ENCODE assay signal across 8 mouse cellular contexts in the genomic region with DNA sequence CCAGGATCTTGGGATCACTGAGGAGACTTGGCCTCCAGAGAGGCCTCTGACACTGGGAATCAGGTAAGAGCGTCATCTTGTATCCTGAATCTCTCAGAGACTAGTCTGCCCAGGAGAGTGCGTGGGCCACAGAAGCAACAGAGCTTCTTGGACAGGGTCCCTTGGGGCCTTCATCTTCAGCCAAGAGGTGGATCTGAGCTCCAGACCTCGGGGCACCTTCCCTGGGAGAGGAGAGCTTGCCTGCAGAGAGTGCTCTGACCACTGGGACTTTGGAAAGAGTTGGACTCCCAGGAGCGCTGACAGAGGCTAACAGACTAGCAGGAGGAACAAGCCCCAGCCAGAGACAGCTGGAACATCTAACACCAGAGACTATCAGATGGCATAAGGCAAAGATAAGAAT.
DNase-seq lines count a peak whose midpoint lies in the region; ATAC-seq and TF ChIP-seq lines count a peak whose summit lies in the region.
"Not testable (repeated sequence)": the region's sequence is repeated elsewhere in the genome, so short reads cannot be mapped to it uniquely, and the experiment has no call there.

No protein-coding gene starts in this region.

- H3K9me3 ChIP-seq in forebrain, embryonic 11.5 days (ENCODE audit: control insufficient read depth, low read length); midbrain, embryonic 11.5 days (ENCODE audit: control insufficient read depth, low read length): not testable (repeated sequence)

- TF ChIP-seq POLR2A in heart, adult 2 months (IDR thresholded peaks at IDR 0.05; ENCODE audit: insufficient read depth, low read depth, low read length), result not testable (repeated sequence)

- not testable (repeated sequence) for TF ChIP-seq EP300 in heart, adult 2 months (IDR thresholded peaks at IDR 0.05; ENCODE audit: insufficient read depth, low read depth, low read length)

- H3K36me3 ChIP-seq in forebrain, embryonic 11.5 days (ENCODE audit: control insufficient read depth, insufficient read depth, low read length); heart, adult 2 months (ENCODE audit: control insufficient read depth, insufficient read depth, low read length); midbrain, embryonic 11.5 days (ENCODE audit: control insufficient read depth, insufficient read depth, low read length): not testable (repeated sequence)

- not testable (repeated sequence) for H3K9ac ChIP-seq in forebrain, embryonic 11.5 days (ENCODE audit: low read length); heart, adult 2 months (ENCODE audit: low read depth, low read length); midbrain, embryonic 11.5 days (ENCODE audit: low read length)

- H3K4me2 ChIP-seq in forebrain, embryonic 11.5 days (ENCODE audit: low read depth, low read length, severe bottlenecking); midbrain, embryonic 11.5 days: not testable (repeated sequence)

- H3K4me3 ChIP-seq in forebrain, embryonic 11.5 days (ENCODE audit: low read depth, low read length); heart, adult 2 months; left cerebral cortex, adult 2 months; midbrain, embryonic 11.5 days (ENCODE audit: low read depth, low read length): not testable (repeated sequence)

- TF ChIP-seq CTCF in heart, adult 2 months (IDR thresholded peaks at IDR 0.05); left cerebral cortex, adult 2 months (IDR thresholded peaks at IDR 0.05): not testable (repeated sequence)

- H3K4me1 ChIP-seq in forebrain, embryonic 11.5 days (replicated peaks; ENCODE audit: control insufficient read depth, insufficient read depth, low read length); heart, adult 2 months (ENCODE audit: control insufficient read depth, insufficient read depth, low read length); midbrain, embryonic 11.5 days (ENCODE audit: control insufficient read depth, insufficient read depth, low read length): not testable (repeated sequence)

- ATAC-seq in forebrain, embryonic 11.5 days (replicated peaks; ENCODE audit: low FRiP score); midbrain, embryonic 11.5 days (ENCODE audit: low FRiP score): not testable (repeated sequence)

- not testable (repeated sequence) for H3K27me3 ChIP-seq in forebrain, embryonic 11.5 days (ENCODE audit: control insufficient read depth, insufficient read depth, low read length); heart, adult 2 months (ENCODE audit: control insufficient read depth, insufficient read depth, low read length); midbrain, embryonic 11.5 days (ENCODE audit: control insufficient read depth, insufficient read depth, low read length)

- intact Hi-C loops in heart, adult 2 months (cut with DNase I); left cerebral cortex, adult 2 months (cut with DNase I): not testable (repeated sequence)

- H3K79me2 ChIP-seq in heart, adult 2 months (replicated peaks; ENCODE audit: control insufficient read depth, insufficient read depth, low read length), result not testable (repeated sequence)

- WGBS in forebrain, embryonic 11.5 days, result 68% methylated on average over 4 of the region's 4 CpGs
- WGBS in heart, adult 2 months, result 51% methylated on average over 4 of the region's 4 CpGs
- WGBS in midbrain, embryonic 11.5 days, result 62% methylated on average over 4 of the region's 4 CpGs

- not testable (repeated sequence) for H3K27ac ChIP-seq in forebrain, embryonic 11.5 days (ENCODE audit: low read depth, low read length); heart, adult 2 months; left cerebral cortex, adult 2 months; midbrain, embryonic 11.5 days (ENCODE audit: low read depth, low read length)

- DNase-seq in B cell, adult 2 months, result peak; percentile 15 to 17
- peak; percentile 11 for DNase-seq in adrenal gland, postnatal 25 days
- DNase-seq in forebrain, embryonic 11.5 days (ENCODE audit: low spot score), result peak; percentile 48
- DNase-seq in heart, adult 2 months, result peak; percentile 31 to 42
- peak; percentile 25 to 26 for DNase-seq in left cerebral cortex, adult 2 months (ENCODE audit: extremely low spot score in 1 of 2, low spot score in 2 of 2)
- DNase-seq in midbrain, embryonic 11.5 days (ENCODE audit: low spot score, missing footprints), result peak; percentile 6
- peak; percentile 57 to 87 for DNase-seq in spleen, postnatal 4 days (ENCODE audit: low spot score in 2 of 2)
- peak; percentile 55 for DNase-seq in urinary bladder, postnatal 10 days (ENCODE audit: low spot score)

Comparison
In these comparisons a context has a peak if more than half of its experiments do, and no peak if none do; other contexts are left out.
1. DNase-seq: peak in every context shown above with its lines; median percentile 72 in spleen, postnatal 4 days; 55 in urinary bladder, postnatal 10 days; 48 in forebrain, embryonic 11.5 days; 36 in heart, adult 2 months; 26 in left cerebral cortex, adult 2 months; 16 in B cell, adult 2 months; 11 in adrenal gland, postnatal 25 days; 6 in midbrain, embryonic 11.5 days.